Mouse (Mus musculus): ENCODE data around the gene Gm20741. TPM values are rescaled to one million over a fixed set of nuclear protein-coding genes. Genes with fewer than 3 reads are reported as not detected.

The Gm20741 gene
- polyA plus RNA-seq (2012; ENCODE audit: insufficient read depth, low replicate concordance) = not detected in 2 replicates

- no peaks in the 10 kb centered on the region for H3K36me3 ChIP-seq (replicated peaks; ENCODE audit: low read length)
- no peaks in the 10 kb centered on the region for H3K27me3 ChIP-seq (replicated peaks)
- no peak within 1 kb of the TSS for H3K4me3 ChIP-seq (replicated peaks)
- peaks cover 16% of the 10 kb centered on the region for H3K9me3 ChIP-seq
- TF ChIP-seq FLI1 (IDR thresholded peaks at IDR 0.05; ENCODE audit: low read length) (no peak), GATA1 (IDR thresholded peaks at IDR 0.05; ENCODE audit: borderline replicate concordance, low read length) (no peak)
- no peaks in the 10 kb centered on the region for H3K4me1 ChIP-seq
Measured at GRCm38 (mm10) chr16:88811827-88812226, at the start of gene Gm20741. Gm20741 (minus strand) TSS chr16:88812220.

GRCm38 (mm10) chr16:88851450-88851849 is 39.4 kb upstream of the Gm20741 start:
- TF ChIP-seq FLI1 (IDR thresholded peaks at IDR 0.05; ENCODE audit: low read length) (no peak), GATA1 (IDR thresholded peaks at IDR 0.05; ENCODE audit: borderline replicate concordance, low read length) (no peak)
- peaks cover under 1% of the 10 kb centered on the region; the same call in 1 of the 2 replicates for H3K9me3 ChIP-seq
- no peak overlapping the region for H3K4me3 ChIP-seq (replicated peaks)
- no peaks in the 10 kb centered on the region for H3K4me1 ChIP-seq
- H3K27me3 ChIP-seq (replicated peaks) = no peaks in the 10 kb centered on the region
- no peaks in the 10 kb centered on the region for H3K36me3 ChIP-seq (replicated peaks; ENCODE audit: low read length)

DNA sequence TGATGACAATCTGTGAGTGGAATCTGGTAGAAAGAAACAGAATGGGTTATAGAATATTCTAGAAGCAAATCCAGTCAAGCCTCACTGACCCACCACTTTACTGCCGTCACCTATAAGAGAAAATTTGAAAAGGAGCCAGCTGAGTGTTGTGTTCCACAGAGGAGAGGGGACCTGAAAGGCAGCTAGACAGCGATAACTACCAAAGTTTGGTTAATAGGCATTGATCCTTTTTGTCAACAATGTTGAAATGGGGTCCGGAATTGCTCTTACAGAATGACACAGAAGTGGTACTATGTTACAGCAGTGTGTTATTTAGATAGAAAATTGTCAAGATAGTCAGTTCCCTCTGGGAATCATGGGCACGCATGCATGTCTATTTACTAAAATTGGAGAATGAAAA is 36.5 kb upstream of the Gm20741 start:
- no peaks in the 10 kb centered on the region for H3K27me3 ChIP-seq (replicated peaks)
- TF ChIP-seq FLI1 (IDR thresholded peaks at IDR 0.05; ENCODE audit: low read length) = no peak
- no peak for TF ChIP-seq GATA1 (IDR thresholded peaks at IDR 0.05; ENCODE audit: borderline replicate concordance, low read length)
- H3K4me1 ChIP-seq = no peaks in the 10 kb centered on the region
- H3K36me3 ChIP-seq (replicated peaks; ENCODE audit: low read length) = no peaks in the 10 kb centered on the region
- H3K9me3 ChIP-seq = peaks cover 6% of the 10 kb centered on the region; the same call in 1 of the 2 replicates
- no peak overlapping the region for H3K4me3 ChIP-seq (replicated peaks)

DNA sequence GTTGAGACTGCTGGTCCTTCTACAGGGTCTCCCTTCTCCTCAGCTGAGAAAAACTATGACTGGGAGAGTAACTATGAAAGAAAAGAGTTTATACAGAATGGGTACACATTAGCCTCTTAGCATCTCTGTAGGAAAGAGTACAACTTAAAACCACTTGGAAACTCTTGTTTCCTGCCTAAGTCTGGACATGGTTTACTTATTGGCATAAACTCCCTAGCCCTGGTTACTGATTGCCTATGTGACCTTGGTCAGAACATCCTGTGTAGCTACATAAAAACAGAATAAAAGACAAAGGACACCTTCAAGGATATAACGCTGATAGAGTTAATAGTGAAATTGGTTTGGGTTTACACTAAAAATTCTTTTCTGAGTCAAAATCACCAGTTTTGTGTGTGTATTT is 35.3 kb upstream of the Gm20741 start:
- Histone ChIP-seq H3K36me3 (replicated peaks; ENCODE audit: low read length) (no peaks in the 10 kb centered on the region), H3K4me3 (replicated peaks) (no peak overlapping the region), H3K27me3 (replicated peaks) (no peaks in the 10 kb centered on the region), H3K9me3 (peaks cover 10% of the 10 kb centered on the region; the same call in 1 of the 2 replicates), H3K4me1 (no peaks in the 10 kb centered on the region)
- no peak for TF ChIP-seq FLI1 (IDR thresholded peaks at IDR 0.05; ENCODE audit: low read length)
- no peak for TF ChIP-seq GATA1 (IDR thresholded peaks at IDR 0.05; ENCODE audit: borderline replicate concordance, low read length)

DNA sequence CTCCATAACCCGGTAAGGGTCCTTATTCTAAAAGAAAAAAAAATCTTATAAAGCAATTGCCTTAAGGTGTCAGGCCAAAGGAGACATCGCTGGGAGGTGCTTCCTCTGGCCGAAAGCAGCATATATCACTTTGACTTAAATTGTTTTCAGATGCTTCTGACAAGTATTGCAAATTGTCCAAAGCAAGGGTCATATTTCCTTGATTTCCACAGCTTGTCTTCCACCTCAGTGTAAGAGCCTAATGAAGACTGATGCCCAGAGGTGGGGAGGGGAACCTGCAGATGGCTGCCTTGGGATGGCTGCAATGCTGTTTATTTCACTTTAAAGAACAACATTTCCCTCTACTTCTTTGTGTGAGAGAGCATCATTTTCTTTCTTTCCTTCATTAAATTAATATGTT is 15.0 kb upstream of the Gm20741 start:
- H3K36me3 ChIP-seq (replicated peaks; ENCODE audit: low read length) = no peaks in the 10 kb centered on the region
- TF ChIP-seq GATA1 (IDR thresholded peaks at IDR 0.05; ENCODE audit: borderline replicate concordance, low read length) = no peak
- TF ChIP-seq FLI1 (IDR thresholded peaks at IDR 0.05; ENCODE audit: low read length) = no peak
- no peaks in the 10 kb centered on the region for H3K4me1 ChIP-seq
- H3K9me3 ChIP-seq = peaks cover 11% of the 10 kb centered on the region; the same call in 1 of the 2 replicates
- no peaks in the 10 kb centered on the region for H3K27me3 ChIP-seq (replicated peaks)
- no peak overlapping the region for H3K4me3 ChIP-seq (replicated peaks)

GRCm38 (mm10) chr16:88826095-88826652 is 14.2 kb upstream of the Gm20741 start, which contains the start of gene Krtap14:
Krtap14 (minus strand) TSS chr16:88826145.
- no peak within 1 kb of the TSS for H3K4me3 ChIP-seq (replicated peaks)
- peaks cover 11% of the 10 kb centered on the region; the same call in 1 of the 2 replicates for H3K9me3 ChIP-seq
- no peaks in the 10 kb centered on the region for H3K27me3 ChIP-seq (replicated peaks)
- H3K4me1 ChIP-seq = no peaks in the 10 kb centered on the region
- no peak for TF ChIP-seq FLI1 (IDR thresholded peaks at IDR 0.05; ENCODE audit: low read length)
- no peak for TF ChIP-seq GATA1 (IDR thresholded peaks at IDR 0.05; ENCODE audit: borderline replicate concordance, low read length)
- no peaks in the 10 kb centered on the region for H3K36me3 ChIP-seq (replicated peaks; ENCODE audit: low read length)

DNA sequence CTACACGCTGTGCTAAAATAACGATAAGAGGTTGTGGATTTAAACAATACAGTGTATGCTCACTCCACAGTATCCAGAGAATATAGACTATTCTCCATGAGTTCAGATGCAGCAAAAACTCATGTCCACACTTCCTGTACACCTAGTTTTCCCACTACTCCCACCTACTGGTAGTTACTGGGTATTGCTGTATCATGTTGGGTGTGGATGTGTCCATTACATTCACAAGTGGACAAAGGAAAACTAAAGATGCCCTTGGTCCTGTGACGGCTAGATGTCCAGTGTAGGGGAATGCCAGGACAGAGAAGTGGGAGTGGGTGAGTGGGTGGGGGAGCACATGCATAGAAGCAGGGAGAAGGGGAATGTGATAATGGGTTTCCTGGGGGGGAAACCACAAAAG is 11.7 kb upstream of the Gm20741 start:
- no peak overlapping the region for H3K4me3 ChIP-seq (replicated peaks)

DNA sequence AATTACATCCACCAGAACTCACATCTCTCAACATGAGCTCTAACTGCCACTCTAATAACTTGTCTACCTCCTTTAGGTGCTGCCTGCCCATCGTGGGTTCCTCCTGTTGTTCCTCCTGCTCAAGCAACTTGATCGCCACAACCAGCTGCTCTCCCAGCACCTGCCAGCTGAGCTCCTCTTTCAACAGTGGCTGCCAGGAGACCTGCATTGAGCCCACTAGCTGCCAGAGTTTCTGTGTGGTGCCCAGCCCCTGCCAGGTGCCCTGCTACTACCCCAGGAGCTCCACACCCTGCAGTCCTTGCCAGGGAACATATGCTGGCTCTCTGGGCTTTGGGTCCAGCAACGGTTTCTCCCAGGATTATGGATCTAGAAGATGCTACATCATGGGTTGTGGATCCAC is 8.0 kb upstream of the Gm20741 start, which contains the start of gene Krtap15:
Gene Krtap15 (plus strand): TSS at position 150 of the 400 bp plus-strand sequence.
- TF ChIP-seq GATA1 (IDR thresholded peaks at IDR 0.05; ENCODE audit: borderline replicate concordance, low read length) (no peak), FLI1 (IDR thresholded peaks at IDR 0.05; ENCODE audit: low read length) (no peak)
- Histone ChIP-seq H3K4me3 (replicated peaks) (no peak within 1 kb of the TSS), H3K4me1 (no peaks in the 10 kb centered on the region), H3K9me3 (peaks cover 4% of the 10 kb centered on the region; the same call in 1 of the 2 replicates), H3K27me3 (replicated peaks) (no peaks in the 10 kb centered on the region), H3K36me3 (replicated peaks; ENCODE audit: low read length) (no peaks in the 10 kb centered on the region)

More for the DNA sequence above, 11.7 kb upstream of the Gm20741 start:
- Histone ChIP-seq H3K27me3 (replicated peaks) (no peaks in the 10 kb centered on the region), H3K4me1 (no peaks in the 10 kb centered on the region), H3K9me3 (peaks cover 11% of the 10 kb centered on the region; the same call in 1 of the 2 replicates), H3K36me3 (replicated peaks; ENCODE audit: low read length) (no peaks in the 10 kb centered on the region)
- no peak for TF ChIP-seq FLI1 (IDR thresholded peaks at IDR 0.05; ENCODE audit: low read length)
- no peak for TF ChIP-seq GATA1 (IDR thresholded peaks at IDR 0.05; ENCODE audit: borderline replicate concordance, low read length)

DNA sequence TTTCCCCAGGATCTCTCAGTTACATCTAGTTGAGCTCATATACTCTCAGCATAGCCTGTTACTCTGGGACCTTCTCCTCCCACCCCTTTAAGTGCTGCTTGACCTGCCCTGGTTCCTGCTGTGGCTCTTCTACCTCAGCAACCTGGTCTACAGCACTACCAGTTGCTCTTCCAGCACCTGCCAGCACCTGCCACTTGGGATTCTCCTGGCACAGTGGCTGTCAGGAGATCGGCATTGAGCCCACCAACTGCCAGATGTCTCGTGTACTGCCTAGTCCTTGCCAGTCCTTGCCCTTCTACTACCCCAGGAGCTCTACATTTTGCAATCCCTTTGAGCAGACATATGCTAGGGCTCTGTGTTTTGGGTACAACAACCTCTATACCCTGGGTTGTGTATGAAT is 25.2 kb downstream of the Gm20741 start:
- H3K9me3 ChIP-seq = peaks cover 12% of the 10 kb centered on the region; the same call in 1 of the 2 replicates

DNA sequence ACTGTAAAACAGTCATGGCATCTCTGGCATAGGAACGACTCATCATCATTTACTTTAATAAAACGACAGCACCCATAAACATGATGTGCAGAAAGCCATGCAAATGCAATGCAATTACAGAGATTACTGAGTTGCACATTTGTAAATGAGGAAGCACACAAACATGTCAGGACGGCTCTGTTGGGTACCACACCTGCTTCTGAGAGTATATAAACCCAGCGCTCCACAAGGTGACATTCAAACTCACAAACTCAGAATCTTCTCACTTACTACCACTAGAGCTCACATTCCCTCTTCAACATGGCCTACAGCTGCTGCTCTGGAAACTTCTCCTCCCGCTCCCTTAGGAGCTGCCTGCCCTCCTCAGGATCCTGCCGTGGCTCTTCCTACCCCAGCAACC is 34.4 kb downstream of the Gm20741 start, which contains the start of gene Gm5965:
Gene Gm5965 (plus strand): TSS at position 301 of the 400 bp plus-strand sequence.
- TF ChIP-seq FLI1 (IDR thresholded peaks at IDR 0.05; ENCODE audit: low read length) (no peak), GATA1 (IDR thresholded peaks at IDR 0.05; ENCODE audit: borderline replicate concordance, low read length) (no peak)
- H3K36me3 ChIP-seq (replicated peaks; ENCODE audit: low read length) = no peaks in the 10 kb centered on the region

More for the DNA sequence above, 25.2 kb downstream of the Gm20741 start:
- Histone ChIP-seq H3K27me3 (replicated peaks) (no peaks in the 10 kb centered on the region), H3K36me3 (replicated peaks; ENCODE audit: low read length) (no peaks in the 10 kb centered on the region), H3K4me1 (no peaks in the 10 kb centered on the region), H3K4me3 (replicated peaks) (no peak overlapping the region)
- no peak for TF ChIP-seq GATA1 (IDR thresholded peaks at IDR 0.05; ENCODE audit: borderline replicate concordance, low read length)
- TF ChIP-seq FLI1 (IDR thresholded peaks at IDR 0.05; ENCODE audit: low read length) = no peak

More for the DNA sequence above, 34.4 kb downstream of the Gm20741 start, which contains the start of gene Gm5965:
- Histone ChIP-seq H3K4me1 (no peaks in the 10 kb centered on the region), H3K9me3 (peaks cover 9% of the 10 kb centered on the region), H3K27me3 (replicated peaks) (no peaks in the 10 kb centered on the region), H3K4me3 (replicated peaks) (no peak within 1 kb of the TSS)

Measured in megakaryocyte, embryonic 14.5 days (primary cell).